Mouse (Mus musculus) E14TG2a.4 (cell line): ENCODE measurements around the gene Fancb.

Experiments used
- H3K27me3 ChIP-seq: 2 replicates; pipeline ENCODE4 v1.6.1; 2014; ENCODE audit warnings: low read length, control low read depth; ENCODE audit not compliant: insufficient read depth
- H3K36me3 ChIP-seq: 2 replicates; pipeline ENCODE4 v1.6.1; 2014; ENCODE audit warnings: low read length, control low read depth; ENCODE audit not compliant: insufficient read depth
- H3K4me1 ChIP-seq: replicated peaks from 2 replicates; pipeline ENCODE4 v1.6.1; 2014; ENCODE audit warnings: low read depth, low read length, control low read depth
- H3K4me3 ChIP-seq: replicated peaks from 2 replicates; pipeline ENCODE4 v1.5.1; 2014; ENCODE audit warnings: mild to moderate bottlenecking, low read length
- H3K9me3 ChIP-seq: 2 replicates; pipeline ENCODE4 v1.6.1; 2014; ENCODE audit warnings: low read length, control low read depth
- CTCF ChIP-seq: conservative IDR thresholded peaks from 2 replicates; pipeline ENCODE4 v1.5.1; 2014; ENCODE audit warnings: low read length
- NANOG ChIP-seq: IDR thresholded peaks from 2 replicates; pipeline ENCODE4 v1.6.1; 2014; ENCODE audit warnings: borderline replicate concordance, low read length, mixed read lengths
- POU5F1 ChIP-seq: IDR thresholded peaks from 2 replicates; pipeline ENCODE4 v1.6.1; 2014; ENCODE audit warnings: low read length, borderline replicate concordance

Gene Fancb

DNA sequence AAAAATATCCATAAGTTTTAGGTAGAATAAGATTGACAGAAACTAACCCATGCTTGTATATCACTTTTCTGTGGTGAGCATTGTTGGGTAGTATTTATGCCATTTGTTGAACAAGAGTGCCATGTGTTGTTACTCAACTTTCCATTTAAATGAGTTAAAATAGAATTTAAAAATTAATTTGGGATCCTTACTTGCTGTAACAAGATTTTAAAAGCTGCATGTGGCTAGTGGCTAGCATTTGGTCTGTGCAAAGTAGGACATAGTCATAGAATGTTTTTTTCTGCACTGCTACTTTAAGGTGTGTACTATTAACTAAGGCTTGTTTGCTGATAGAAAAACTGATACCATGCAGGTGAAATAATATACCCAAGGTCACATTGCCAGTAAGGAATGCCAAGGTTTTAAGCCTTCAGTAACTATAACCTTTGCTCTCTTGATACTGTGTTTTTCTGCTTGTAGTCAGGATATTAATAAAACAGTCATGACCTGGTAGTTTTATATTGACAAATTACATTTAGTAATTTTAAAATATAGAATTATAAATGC lies 24.5 kb downstream of the Fancb start, which contains the start of gene Gm17604:
Gene Gm17604, minus strand, starts transcription at position 51 of the 546 bp plus-strand sequence.
- no peak for TF ChIP-seq NANOG
- TF ChIP-seq CTCF = no peak
- TF ChIP-seq POU5F1 = no peak
- no peaks in the 10 kb centered on the region for H3K27me3 ChIP-seq
- no peak within 1 kb of the TSS for H3K4me3 ChIP-seq
- H3K4me1 ChIP-seq = 0 out of 2 replicates have a peak, but pooled peaks cover 7% of the 10 kb centered on the region
- no peaks in the 10 kb centered on the region for H3K9me3 ChIP-seq
- no peaks in the 10 kb centered on the region for H3K36me3 ChIP-seq
